Mouse (Mus musculus) inflammation-experienced regulatory T-cells, adult 6 months (primary cell): ENCODE results near the gene Gabpb2. TPM values are rescaled to one million over a fixed set of nuclear protein-coding genes. Genes with fewer than 3 reads are reported as not detected.
"Not testable (repeated sequence)": the region's sequence is repeated elsewhere in the genome, so short reads cannot be mapped to it uniquely, and the experiment has no call there.

Experiments
- ATAC-seq: one replicate; pipeline ENCODE4 v1.8.0; 2017
- polyA plus RNA-seq, 3 experiments: library from polyadenylated mRNA; unstranded; fragments of 100-300 nt; shearing (Covaris generic); gene quantifications; one replicate each; pipeline ENCODE4 v1.2.1; 2017

Gabpb2 gene
- polyA plus RNA-seq, 3 experiments from 2014 or later = 28.0 to 52.1 (median 31.8) TPM

DNA sequence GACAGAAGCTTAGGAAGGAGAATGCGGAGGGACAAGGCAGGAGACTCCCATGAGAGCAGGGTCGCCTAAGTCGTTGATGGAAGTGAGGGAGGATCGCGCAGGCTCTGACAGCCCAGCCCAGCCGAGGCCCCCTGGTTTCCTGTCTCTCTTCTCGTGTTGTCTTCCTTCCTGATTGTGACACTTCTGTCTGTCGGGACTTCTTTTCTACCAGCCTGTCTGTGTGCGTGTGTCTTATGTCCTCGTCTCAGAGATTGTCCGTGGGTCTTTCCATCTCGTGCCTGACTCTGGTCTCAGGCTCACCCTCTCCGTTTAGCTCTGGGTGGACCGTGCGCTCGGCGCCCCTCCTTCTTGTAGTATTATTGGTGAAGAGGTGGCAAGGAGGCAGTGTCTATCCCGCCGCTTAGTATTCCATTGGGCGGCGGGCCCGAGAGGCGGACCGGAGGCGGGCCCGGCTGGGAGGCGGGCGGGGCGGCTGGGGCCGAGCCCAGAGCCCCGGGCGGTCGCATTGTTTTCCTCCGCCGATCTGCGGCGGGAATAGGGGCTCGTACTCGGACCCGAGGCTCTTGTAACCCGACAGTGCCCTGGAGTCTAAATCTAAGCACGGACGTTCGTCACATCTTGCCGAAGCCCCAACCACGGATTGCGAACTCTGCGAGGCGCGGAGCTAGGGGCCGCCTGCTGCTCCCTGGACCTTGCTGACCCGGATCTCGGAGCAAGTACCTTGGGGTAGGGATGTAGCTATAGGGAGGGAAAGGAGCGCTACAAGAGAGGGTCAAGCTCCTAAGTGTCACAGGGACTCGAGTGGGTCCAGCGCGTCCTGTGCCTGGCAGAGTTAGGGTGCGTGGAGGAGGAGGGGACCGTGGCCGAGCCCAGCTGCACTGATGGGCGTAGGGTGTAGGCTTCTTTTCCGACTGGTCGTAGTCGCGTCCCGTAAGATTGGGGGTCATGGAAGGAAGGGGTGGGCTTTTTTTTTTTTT, 57.4 kb downstream of the Gabpb2 start, which contains the start of gene Sema6c:
Gene Sema6c, plus strand, starts transcription at position 471 of the 977 bp plus-strand sequence.
- ATAC-seq = peak; percentile 99

DNA sequence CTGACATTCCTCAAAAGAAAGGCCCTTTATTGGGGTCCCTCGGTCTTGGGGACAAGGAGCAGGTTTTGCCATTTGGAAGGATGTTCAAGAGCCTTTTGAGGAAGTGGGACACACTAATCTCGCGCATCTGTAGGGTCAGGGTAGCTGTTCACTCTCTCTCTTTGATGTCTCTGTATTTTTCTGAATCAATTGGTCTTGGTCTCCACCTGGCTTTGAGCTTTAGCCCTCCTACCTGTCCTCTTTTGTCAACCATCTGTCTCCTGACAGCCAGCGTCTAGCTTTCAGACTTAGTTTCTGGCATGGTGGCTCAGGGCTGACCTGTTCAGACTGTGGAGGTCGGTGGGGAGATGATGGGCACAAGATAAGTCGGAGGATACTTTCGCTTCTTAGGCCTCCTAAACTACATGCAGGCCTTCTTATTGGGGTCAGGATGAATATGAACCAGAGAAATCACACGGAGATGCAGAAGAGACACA, 58.2 kb downstream of the Gabpb2 start:
- ATAC-seq = no peak

- peak; percentile 77 for ATAC-seq
These were observed 63.8 kb downstream of the Gabpb2 start for GRCm38 (mm10) chr3:95153874-95154273.

- ATAC-seq = no peak
These were observed 69.8 kb downstream of the Gabpb2 start for GRCm38 (mm10) chr3:95147924-95148323.

- peak; percentile 63 for ATAC-seq
These were observed 75.1 kb downstream of the Gabpb2 start for GRCm38 (mm10) chr3:95142617-95143011.

GRCm38 (mm10) chr3:95141952-95142616, 75.6 kb downstream of the Gabpb2 start, which contains the start of gene Tnfaip8l2:
Gene Tnfaip8l2, minus strand, starts transcription at chr3:95142360.
- peak; percentile 39 for ATAC-seq

- ATAC-seq = peak; percentile 93
These were observed 76.2 kb downstream of the Gabpb2 start for GRCm38 (mm10) chr3:95141474-95141873.

GRCm38 (mm10) chr3:95140795-95141194, 76.9 kb downstream of the Gabpb2 start:
- ATAC-seq = no peak

DNA sequence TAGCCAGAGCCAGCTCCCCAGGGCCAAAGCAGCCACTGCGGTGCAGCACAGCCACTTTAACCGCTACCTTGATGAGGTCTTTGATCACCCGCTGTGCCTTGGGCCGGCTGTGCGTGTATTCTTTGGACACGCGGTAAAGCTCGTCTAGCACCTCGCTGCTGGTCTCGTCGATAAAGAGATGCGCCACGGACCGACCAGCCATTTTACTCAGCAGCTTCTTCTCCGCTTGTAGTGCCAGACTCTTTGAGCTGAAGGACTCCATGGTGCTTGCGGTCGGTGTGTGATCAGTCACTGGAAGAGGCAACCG, 77.5 kb downstream of the Gabpb2 start:
- ATAC-seq = no peak

GRCm38 (mm10) chr3:95139586-95140288, 78.0 kb downstream of the Gabpb2 start:
- ATAC-seq = no peak

GRCm38 (mm10) chr3:95136336-95136735, 81.4 kb downstream of the Gabpb2 start:
- ATAC-seq = no peak

- ATAC-seq = peak; percentile 79
These were observed 82.2 kb downstream of the Gabpb2 start for GRCm38 (mm10) chr3:95135433-95136052.

GRCm38 (mm10) chr3:95135023-95135422, 82.7 kb downstream of the Gabpb2 start:
- no peak for ATAC-seq

DNA sequence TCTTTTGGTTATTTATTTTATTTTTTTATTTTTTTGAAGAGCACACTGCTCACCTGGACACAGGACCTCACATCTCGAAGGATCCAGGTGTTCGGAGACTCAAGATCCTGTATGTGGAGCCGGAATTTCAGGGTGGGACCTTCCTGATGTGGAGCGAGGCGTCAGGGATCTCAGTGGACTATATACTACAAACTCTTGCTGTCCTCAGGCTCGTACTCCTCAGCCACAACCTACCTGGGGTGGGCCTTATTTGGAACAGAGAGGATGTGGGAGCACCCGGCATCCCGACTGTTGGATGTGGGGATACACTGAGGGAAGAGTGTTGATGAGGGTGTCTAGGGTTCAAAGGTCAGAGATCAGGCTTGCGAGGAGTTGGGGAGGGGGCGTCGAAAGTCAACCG, 83.6 kb downstream of the Gabpb2 start:
- ATAC-seq = peak; percentile 1

DNA sequence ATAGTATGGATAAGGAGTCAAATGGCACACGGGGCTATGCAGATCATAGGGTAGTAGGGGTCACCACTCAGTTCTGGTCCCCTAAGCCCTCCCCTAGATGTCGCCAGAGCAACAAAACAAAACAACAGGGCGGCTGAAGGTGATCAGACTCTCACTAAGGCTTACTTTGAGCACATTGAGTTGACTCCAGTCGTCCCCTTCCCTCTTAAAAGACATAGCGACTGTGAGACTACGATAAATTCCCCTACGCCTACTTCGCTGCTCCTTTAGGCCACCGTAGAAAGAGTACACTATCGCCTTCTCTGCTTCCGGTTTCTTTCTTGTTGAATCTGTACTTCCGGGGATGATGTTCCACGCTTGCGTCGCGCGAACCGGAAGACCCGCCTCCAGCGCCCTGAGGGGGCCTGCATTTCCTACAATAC, 84.0 kb downstream of the Gabpb2 start, which contains the start of the genes Scnm1 and Lysmd1:
Gene Scnm1, minus strand, starts transcription at position 332 of the 422 bp plus-strand sequence.
Gene Lysmd1, plus strand, starts transcription at position 409 of the 422 bp plus-strand sequence.
- peak; percentile 81 for ATAC-seq

DNA sequence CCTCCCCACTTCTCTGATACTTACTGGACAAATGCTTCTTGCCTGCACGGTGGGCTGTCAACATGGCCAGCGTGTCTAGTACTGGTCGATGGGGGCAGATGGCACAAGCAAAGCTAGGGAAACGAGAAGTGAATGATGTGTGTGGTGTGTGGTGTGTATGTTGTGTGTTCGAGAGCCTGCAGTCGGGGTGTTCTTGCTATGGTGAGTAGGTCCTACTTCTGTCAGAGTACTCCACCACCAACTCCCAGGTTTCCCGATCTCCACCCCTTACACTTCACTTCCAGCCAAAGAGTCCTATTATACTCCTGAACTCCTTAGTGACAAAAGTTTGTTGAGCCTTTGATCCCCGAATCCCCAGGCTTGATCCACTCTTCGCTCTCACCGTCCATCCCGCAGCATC, 84.5 kb downstream of the Gabpb2 start:
- no peak for ATAC-seq

DNA sequence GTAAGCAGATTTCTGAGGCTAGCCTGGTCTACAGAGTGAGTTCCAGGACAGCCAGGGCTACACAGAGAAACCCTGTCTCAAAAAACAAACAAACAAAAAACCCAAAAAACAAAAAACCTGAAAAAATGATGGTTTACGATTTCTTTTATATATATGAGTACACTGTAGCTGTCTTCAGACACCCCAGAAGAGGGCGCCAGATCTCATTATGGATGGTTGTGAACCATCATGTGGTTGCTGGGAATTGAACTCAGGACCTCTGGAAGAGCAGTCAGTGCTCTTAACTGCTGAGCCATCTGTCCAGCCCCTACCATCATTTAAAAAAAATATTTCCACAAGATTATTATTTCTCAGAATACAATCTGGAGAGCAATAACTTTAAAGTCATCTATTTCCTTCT, 85.3 kb downstream of the Gabpb2 start:
- ATAC-seq = not testable (repeated sequence)

Other genes starting within 250 kb of the Gabpb2 start
- gene Pi4kb, start 243.2 kb downstream of the Gabpb2 start, polyA plus RNA-seq = 10 to 100 TPM in 2 of 3 experiments, 1 to 10 TPM in 1; 9.1 to 12.7 (median 10.6) TPM
- 10 to 100 TPM; 12.2 to 16.5 (median 12.4) TPM for gene Zfp687, start 202.5 kb downstream of the Gabpb2 start, polyA plus RNA-seq
- 100 to 1,000 TPM; 175 to 191 (median 181) TPM for gene Psmd4, start 175.3 kb downstream of the Gabpb2 start, polyA plus RNA-seq
- gene Pip5k1a, start 111.0 kb downstream of the Gabpb2 start, polyA plus RNA-seq = 10 to 100 TPM; 16.7 to 22.4 (median 17.6) TPM
- gene Vps72, start 106.9 kb downstream of the Gabpb2 start, polyA plus RNA-seq = 10 to 100 TPM; 64.0 to 70.0 (median 66.7) TPM
- gene Tmod4, start 93.4 kb downstream of the Gabpb2 start, polyA plus RNA-seq = 1 to 10 TPM; 1.8 to 2.5 (median 2.1) TPM
- 100 to 1,000 TPM in 2 of 3 experiments, 10 to 100 TPM in 1; 81.4 to 113 (median 106) TPM for gene Scnm1, start 83.9 kb downstream of the Gabpb2 start, polyA plus RNA-seq
- 10 to 100 TPM; 14.6 to 32.0 (median 30.8) TPM for gene Lysmd1, start 83.8 kb downstream of the Gabpb2 start, polyA plus RNA-seq
- 100 to 1,000 TPM; 180 to 236 (median 220) TPM for gene Tnfaip8l2, start 75.6 kb downstream of the Gabpb2 start, polyA plus RNA-seq
- gene Sema6c, start 57.5 kb downstream of the Gabpb2 start, polyA plus RNA-seq = under 1 TPM in 1 of 3 experiments, not detected in 2; 0.16 TPM
- gene Cdc42se1, start 10.8 kb upstream of the Gabpb2 start, polyA plus RNA-seq = 100 to 1,000 TPM; 179 to 293 (median 202) TPM
- 10 to 100 TPM; 17.5 to 21.6 (median 18.8) TPM for gene Mllt11, start 14.3 kb upstream of the Gabpb2 start, polyA plus RNA-seq
- gene Gm128, start 23.7 kb upstream of the Gabpb2 start, polyA plus RNA-seq = under 1 TPM; 0.49 to 0.94 (median 0.85) TPM
- under 1 TPM in 1 of 3 experiments, not detected in 2; 0.52 TPM for gene Bnipl, start 33.3 kb upstream of the Gabpb2 start, polyA plus RNA-seq
- 10 to 100 TPM; 17.8 to 18.5 (median 18.3) TPM for gene Mindy1, start 63.4 kb upstream of the Gabpb2 start, polyA plus RNA-seq
- 10 to 100 TPM in 1 of 3 experiments, 1 to 10 TPM in 2; 7.5 to 11.0 (median 8.8) TPM for gene Prune1, start 64.2 kb upstream of the Gabpb2 start, polyA plus RNA-seq
- under 1 TPM; 0.64 to 0.92 (median 0.91) TPM for gene Anxa9, start 89.3 kb upstream of the Gabpb2 start, polyA plus RNA-seq
- gene Cers2, start 96.9 kb upstream of the Gabpb2 start, polyA plus RNA-seq = 100 to 1,000 TPM; 151 to 215 (median 154) TPM
- gene Setdb1, start 139.3 kb upstream of the Gabpb2 start, polyA plus RNA-seq = 10 to 100 TPM; 16.9 to 24.2 (median 18.5) TPM
- not detected for gene 4930558C23Rik, start 184.9 kb upstream of the Gabpb2 start, polyA plus RNA-seq
- 10 to 100 TPM; 33.1 to 43.5 (median 36.8) TPM for gene Arnt, start 216.5 kb upstream of the Gabpb2 start, polyA plus RNA-seq